In the genomic region with DNA sequence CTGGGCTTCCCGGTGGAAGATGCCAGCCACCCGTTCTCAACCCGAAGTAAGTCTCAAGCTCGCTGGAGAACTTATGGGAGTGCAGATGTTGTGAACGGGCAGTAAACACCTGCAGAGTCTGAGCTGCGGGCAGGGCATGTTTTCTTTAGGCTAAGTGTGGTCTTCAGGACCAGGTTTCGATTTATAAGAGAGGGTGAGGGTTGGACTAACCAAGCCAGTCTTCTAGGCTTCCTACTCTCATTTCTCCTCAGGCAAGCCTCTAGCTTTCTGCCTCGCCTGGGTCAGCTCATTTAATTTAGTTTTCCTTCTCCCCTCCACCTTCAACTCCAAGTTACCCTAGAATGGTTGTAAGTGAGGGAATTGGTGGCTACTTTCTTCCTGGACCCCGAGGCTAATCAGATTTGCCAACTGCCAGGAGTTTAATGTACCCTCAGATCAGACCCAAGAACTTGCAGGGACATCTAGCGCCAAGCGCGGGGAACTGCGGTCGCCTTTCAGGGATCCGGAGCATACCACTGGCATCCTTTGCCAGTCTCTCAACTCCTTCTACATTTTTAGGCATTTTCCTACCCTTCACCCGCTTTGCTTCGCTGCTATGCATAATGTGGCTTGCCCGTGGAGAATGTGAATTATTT, we compare ENCODE assay signal across 10 mouse cellular contexts. TPM values are rescaled to one million over a fixed set of nuclear protein-coding genes. Genes with fewer than 3 reads are reported as not detected.
DNase-seq lines count a peak whose midpoint lies in the region; ATAC-seq and TF ChIP-seq lines count a peak whose summit lies in the region.
"Had no signal": no experiment of that assay in that cellular context is flagged by ENCODE, and none has a peak within 500 bp of the region (broad histone marks: within the 10 kb centered on the region; RNA-seq: fewer than 3 reads in every experiment).

No protein-coding gene starts in this region.

- no peak overlapping the region for H3K27ac ChIP-seq in layer of hippocampus, adult 2 months
- H3K27ac ChIP-seq in cortical plate, adult 2 months (ENCODE audit: insufficient read depth, low read length) = no peak overlapping the region
- H3K27ac ChIP-seq: stomach, embryonic 15.5 days had no signal

- peak; percentile 61 for ATAC-seq in megakaryocyte progenitor cell, adult 5-6 weeks (replicated peaks; ENCODE audit: poor library complexity)

- H3K4me3 ChIP-seq in layer of hippocampus, adult 2 months = no peak overlapping the region
- H3K4me3 ChIP-seq in cortical plate, adult 2 months (ENCODE audit: insufficient read depth, low read length) = no peak overlapping the region
- H3K4me3 ChIP-seq: stomach, embryonic 15.5 days had no signal

- DNase-seq in layer of hippocampus, adult 2 months (ENCODE audit: low spot score in 2 of 2) = peak; percentile 33 to 52
- no peak for DNase-seq in layer of hippocampus, postnatal 36 days
- DNase-seq in MN1 (ENCODE audit: low spot score) = peak; percentile 30
- peak; percentile 74 to 77 for DNase-seq in kidney, postnatal 25 days
- DNase-seq in T-cell, adult 2 months (ENCODE audit: low spot score) = no peak
- DNase-seq in urinary bladder, postnatal 36 days (ENCODE audit: low spot score in 2 of 2) = no peak

- no peak for TF ChIP-seq POLR2A in cortical plate, adult 2 months (IDR thresholded peaks at IDR 0.05; ENCODE audit: extremely low read depth, insufficient read depth, low read length)

- H3K4me1 ChIP-seq in cortical plate, adult 2 months (ENCODE audit: control insufficient read depth, insufficient read depth, low read length) = no peaks in the 10 kb centered on the region

- TF ChIP-seq CTCF in layer of hippocampus, adult 2 months (conservative IDR thresholded peaks at IDR 0.05) = peak; percentile 88
- TF ChIP-seq CTCF in cortical plate, adult 2 months (IDR thresholded peaks at IDR 0.05; ENCODE audit: extremely low read depth, insufficient read depth, low read length) = peak; percentile 71

RNA-seq across cellular contexts. Expression of a gene that starts 4.1 kb away (rescaled TPM):
- total RNA-seq in layer of hippocampus, adult 2 months (2021) = not detected
- not detected for total RNA-seq in layer of hippocampus, postnatal 36 days (2021)
- not detected in 2 replicates for polyA plus RNA-seq in cortical plate, adult 2 months (2012; rRNA removed)
- not detected in 2 replicates for total RNA-seq in megakaryocyte progenitor cell, adult 5-6 weeks (2015)
- not detected in 2 replicates for total RNA-seq in megakaryocyte progenitor cell, adult 5-6 weeks (2017)
- total RNA-seq: layer of hippocampus, postnatal 25 days had no signal
- polyA plus RNA-seq: stomach, embryonic 15.5 days had no signal

RNA-seq across cellular contexts. Expression of a gene that starts 4.7 kb away (rescaled TPM):
- not detected for total RNA-seq in layer of hippocampus, adult 2 months (2021)
- total RNA-seq in layer of hippocampus, postnatal 36 days (2021) = not detected
- polyA plus RNA-seq in cortical plate, adult 2 months (2012; rRNA removed) = not detected in 2 replicates
- not detected in 2 replicates for total RNA-seq in megakaryocyte progenitor cell, adult 5-6 weeks (2015)
- not detected in 2 replicates for total RNA-seq in megakaryocyte progenitor cell, adult 5-6 weeks (2017)
- total RNA-seq: layer of hippocampus, postnatal 25 days had no signal
- polyA plus RNA-seq: stomach, embryonic 15.5 days had no signal

RNA-seq across cellular contexts. Expression of a gene that starts 11.4 kb away (rescaled TPM):
- total RNA-seq in layer of hippocampus, adult 2 months (2021) = not detected
- not detected for total RNA-seq in layer of hippocampus, postnatal 36 days (2021)
- polyA plus RNA-seq in cortical plate, adult 2 months (2012; rRNA removed) = not detected in 2 replicates
- total RNA-seq in megakaryocyte progenitor cell, adult 5-6 weeks (2015) = not detected in 2 replicates
- not detected in 2 replicates for total RNA-seq in megakaryocyte progenitor cell, adult 5-6 weeks (2017)
- total RNA-seq: layer of hippocampus, postnatal 25 days had no signal

RNA-seq across cellular contexts. Expression of a gene that starts 15.9 kb away (rescaled TPM):
- not detected for total RNA-seq in layer of hippocampus, adult 2 months (2021)
- not detected for total RNA-seq in layer of hippocampus, postnatal 36 days (2021)
- polyA plus RNA-seq in cortical plate, adult 2 months (2012; rRNA removed) = not detected in 2 replicates
- not detected in 2 replicates for total RNA-seq in megakaryocyte progenitor cell, adult 5-6 weeks (2015)
- not detected in 2 replicates for total RNA-seq in megakaryocyte progenitor cell, adult 5-6 weeks (2017)
- total RNA-seq: layer of hippocampus, postnatal 25 days had no signal

RNA-seq across cellular contexts. Expression of a gene that starts 28.3 kb away (rescaled TPM):
- not detected for total RNA-seq in layer of hippocampus, adult 2 months (2021)
- total RNA-seq in layer of hippocampus, postnatal 36 days (2021) = not detected
- not detected in 2 replicates for polyA plus RNA-seq in cortical plate, adult 2 months (2012; rRNA removed)
- total RNA-seq in megakaryocyte progenitor cell, adult 5-6 weeks (2015) = not detected in 2 replicates
- not detected in 2 replicates for total RNA-seq in megakaryocyte progenitor cell, adult 5-6 weeks (2017)
- total RNA-seq: layer of hippocampus, postnatal 25 days had no signal

Comparison
In these comparisons a context has a peak if more than half of its experiments do, and no peak if none do; other contexts are left out.
1. DNase-seq: peak in layer of hippocampus, adult 2 months (2 of 2), MN1 (single experiment) and kidney, postnatal 25 days (2 of 2); none in layer of hippocampus, postnatal 36 days (0 of 2), T-cell, adult 2 months (single experiment) and urinary bladder, postnatal 36 days (0 of 2).